Comparison of ENCODE assay signal across 16 mouse cellular contexts in genomic region chr2:135660816-135661215, GRCm38 (mm10). TPM values are rescaled to one million over a fixed set of nuclear protein-coding genes. Genes with fewer than 3 reads are reported as not detected.
DNase-seq lines count a peak whose midpoint lies in the region; ATAC-seq and TF ChIP-seq lines count a peak whose summit lies in the region.
"Had no signal": no experiment of that assay in that cellular context is flagged by ENCODE, and none has a peak within 500 bp of the region (broad histone marks: within the 10 kb centered on the region; RNA-seq: fewer than 3 reads in every experiment).

No protein-coding gene starts in this region.

- H3K9ac ChIP-seq in heart, postnatal 0 days (replicated peaks; ENCODE audit: low read depth, low read length) = no peak overlapping the region
- H3K9ac ChIP-seq in heart, embryonic 12.5 days = no peak overlapping the region
- H3K9ac ChIP-seq in midbrain, embryonic 15.5 days = no peak overlapping the region
- H3K9ac ChIP-seq: embryonic facial prominence, embryonic 15.5 days; limb, embryonic 15.5 days; lung, embryonic 15.5 days; midbrain, embryonic 12.5 days had no signal

- peak; percentile 69 for DNase-seq in cerebellum, adult 9-10 months
- no peak for DNase-seq in cerebellum, adult 11 months
- DNase-seq in heart, postnatal 0 days (ENCODE audit: low spot score) = no peak
- DNase-seq in brain, adult 2 months (ENCODE audit: low read depth, low spot score) = peak; percentile 57
- no peak for DNase-seq in testis, postnatal 14 days (ENCODE audit: low spot score)
- no peak for DNase-seq in urinary bladder, postnatal 36 days (ENCODE audit: low spot score in 2 of 2)
- DNase-seq: adrenal gland, adult 8-10 months; kidney, adult 11 months; kidney, postnatal 4 days had no signal

- TF ChIP-seq CTCF in heart, postnatal 0 days (IDR thresholded peaks at IDR 0.05; ENCODE audit: low read depth) = no peak

- ATAC-seq in heart, postnatal 0 days (ENCODE audit: insufficient read depth, low read depth) = no peak
- no peak for ATAC-seq in heart, embryonic 12.5 days (ENCODE audit: insufficient number of reproducible peaks, low FRiP score)
- no peak for ATAC-seq in midbrain, embryonic 15.5 days (replicated peaks)

- peaks cover 14% of the 10 kb centered on the region for H3K36me3 ChIP-seq in heart, postnatal 0 days (replicated peaks; ENCODE audit: control insufficient read depth, insufficient read depth, low read length)
- peaks cover 10% of the 10 kb centered on the region; the same call in 1 of the 2 replicates for H3K36me3 ChIP-seq in heart, embryonic 12.5 days
- no peaks in the 10 kb centered on the region for H3K36me3 ChIP-seq in midbrain, embryonic 15.5 days (replicated peaks)
- H3K36me3 ChIP-seq: embryonic facial prominence, embryonic 15.5 days; limb, embryonic 15.5 days; lung, embryonic 15.5 days; midbrain, embryonic 12.5 days had no signal

- 0 out of 2 replicates have a peak, but pooled peaks cover 4% of the 10 kb centered on the region for H3K4me1 ChIP-seq in heart, postnatal 0 days (ENCODE audit: control insufficient read depth, insufficient read depth)
- 0 out of 2 replicates have a peak, but pooled peaks cover 3% of the 10 kb centered on the region for H3K4me1 ChIP-seq in heart, embryonic 12.5 days (replicated peaks)
- H3K4me1 ChIP-seq in midbrain, embryonic 15.5 days = peaks cover 20% of the 10 kb centered on the region

- H3K9me3 ChIP-seq in heart, postnatal 0 days (replicated peaks; ENCODE audit: control insufficient read depth, low read length) = no peaks in the 10 kb centered on the region; the same call in 1 of the 2 replicates
- H3K9me3 ChIP-seq in heart, embryonic 12.5 days (replicated peaks) = no peaks in the 10 kb centered on the region
- H3K9me3 ChIP-seq in midbrain, embryonic 15.5 days = no peaks in the 10 kb centered on the region
- H3K9me3 ChIP-seq: embryonic facial prominence, embryonic 15.5 days; limb, embryonic 15.5 days; lung, embryonic 15.5 days; midbrain, embryonic 12.5 days had no signal

- no peak for TF ChIP-seq EP300 in heart, postnatal 0 days (IDR thresholded peaks at IDR 0.05; ENCODE audit: low read depth)

- H3K4me2 ChIP-seq in heart, postnatal 0 days (ENCODE audit: low read depth, low read length) = peak overlapping the region; percentile 86
- no peak overlapping the region for H3K4me2 ChIP-seq in heart, embryonic 12.5 days
- H3K4me2 ChIP-seq in midbrain, embryonic 15.5 days = peak overlapping the region; percentile 72
- H3K4me2 ChIP-seq: embryonic facial prominence, embryonic 15.5 days; limb, embryonic 15.5 days; lung, embryonic 15.5 days had no signal

- H3K27me3 ChIP-seq in heart, postnatal 0 days (ENCODE audit: control insufficient read depth, insufficient read depth, low read length) = no peaks in the 10 kb centered on the region
- no peaks in the 10 kb centered on the region for H3K27me3 ChIP-seq in heart, embryonic 12.5 days (replicated peaks)
- H3K27me3 ChIP-seq in midbrain, embryonic 15.5 days (replicated peaks) = no peaks in the 10 kb centered on the region
- H3K27me3 ChIP-seq: embryonic facial prominence, embryonic 15.5 days; limb, embryonic 15.5 days; lung, embryonic 15.5 days; midbrain, embryonic 12.5 days had no signal

- peak overlapping the region; percentile 95 for H3K4me3 ChIP-seq in heart, postnatal 0 days (ENCODE audit: low read depth, low read length)
- no peak overlapping the region for H3K4me3 ChIP-seq in heart, embryonic 12.5 days
- peak overlapping the region; percentile 92; the same call in 1 of the 2 replicates for H3K4me3 ChIP-seq in midbrain, embryonic 15.5 days
- H3K4me3 ChIP-seq: embryonic facial prominence, embryonic 15.5 days; limb, embryonic 15.5 days; lung, embryonic 15.5 days had no signal

- no peak overlapping the region for H3K27ac ChIP-seq in heart, postnatal 0 days (ENCODE audit: low read depth)
- no peak overlapping the region for H3K27ac ChIP-seq in heart, embryonic 12.5 days (ENCODE audit: poor library complexity, severe bottlenecking)
- no peak overlapping the region for H3K27ac ChIP-seq in midbrain, embryonic 15.5 days
- H3K27ac ChIP-seq: embryonic facial prominence, embryonic 15.5 days; left cerebral cortex, adult 2 months; limb, embryonic 15.5 days; lung, embryonic 15.5 days; midbrain, embryonic 12.5 days had no signal

- WGBS in heart, postnatal 0 days = 62% methylated on average over 4 of the region's 4 CpGs
- WGBS in heart, embryonic 12.5 days = 63% methylated on average over 4 of the region's 4 CpGs
- 66% methylated on average over 4 of the region's 4 CpGs for WGBS in midbrain, embryonic 15.5 days

RNA-seq across cellular contexts. Expression of gene Plcb4, which starts 2.0 kb away (rescaled TPM):
- total RNA-seq in heart, postnatal 0 days (2014; rRNA removed; ENCODE audit: low replicate concordance) = 30.6 and 57.0 TPM in 2 replicates
- 30.6 and 34.7 TPM in 2 replicates for polyA plus RNA-seq in heart, postnatal 0 days (2015; fragmentation: Nextera tagmentation; extraction: Ambion mirVana)
- 33.2 and 34.4 TPM in 2 replicates for polyA plus RNA-seq in heart, embryonic 12.5 days (2016; fragmentation: Nextera tagmentation; extraction: Ambion mirVana)
- 41.7 and 47.8 TPM in 2 replicates for polyA plus RNA-seq in midbrain, embryonic 15.5 days (2015; fragmentation: Nextera tagmentation; extraction: Ambion mirVana)

Comparison
In these comparisons a context has a peak if more than half of its experiments do, and no peak if none do; other contexts are left out.
1. DNase-seq: peak in cerebellum, adult 9-10 months (single experiment) and brain, adult 2 months (single experiment); none in cerebellum, adult 11 months (single experiment), heart, postnatal 0 days (single experiment), testis, postnatal 14 days (single experiment) and urinary bladder, postnatal 36 days (0 of 2).